Mouse (Mus musculus) liver, embryonic 15.5 days (tissue): ENCODE results near the gene Fut11. TPM values are rescaled to one million over a fixed set of nuclear protein-coding genes. Genes with fewer than 3 reads are reported as not detected.

Experiments used
- ATAC-seq: fragments of 200-750 bp; cut with Nextera tagmentation; 2 replicates; pipeline ENCODE4 v1.8.0; 2017; ENCODE audit warnings: moderate number of reproducible peaks, mild to moderate bottlenecking, moderate library complexity; ENCODE audit not compliant: insufficient read depth
- H3K27ac ChIP-seq: fragments of 300-500 bp; sonication (generic); replicated peaks from 2 replicates; pipeline ENCODE4 v1.5.1; 2015; ENCODE audit warnings: mild to moderate bottlenecking, inconsistent platforms
- H3K27me3 ChIP-seq: fragments of 300-500 bp; sonication (generic); 2 replicates; pipeline ENCODE4 v1.6.1; 2015; ENCODE audit warnings: mild to moderate bottlenecking, inconsistent platforms
- H3K36me3 ChIP-seq: fragments of 300-500 bp; sonication (generic); replicated peaks from 2 replicates; pipeline ENCODE4 v1.6.1; 2015; ENCODE audit warnings: moderate library complexity, mild to moderate bottlenecking, inconsistent platforms
- H3K4me1 ChIP-seq: fragments of 300-500 bp; sonication (generic); replicated peaks from 2 replicates; pipeline ENCODE4 v1.6.1; 2015; ENCODE audit warnings: inconsistent platforms
- H3K4me2 ChIP-seq: fragments of 300-500 bp; sonication (generic); 2 replicates; pipeline ENCODE4 v1.6.1; 2015; ENCODE audit warnings: moderate library complexity, mild to moderate bottlenecking, inconsistent platforms
- H3K4me3 ChIP-seq: fragments of 300-500 bp; sonication (generic); replicated peaks from 2 replicates; pipeline ENCODE4 v1.5.1; 2015; ENCODE audit warnings: mild to moderate bottlenecking, inconsistent platforms
- H3K9ac ChIP-seq: fragments of 300-500 bp; sonication (generic); 2 replicates; pipeline ENCODE4 v1.6.1; 2015; ENCODE audit warnings: moderate library complexity, mild to moderate bottlenecking, inconsistent platforms
- H3K9me3 ChIP-seq: fragments of 300-500 bp; sonication (generic); replicated peaks from 2 replicates; pipeline ENCODE4 v1.6.1; 2016; ENCODE audit warnings: inconsistent platforms
- WGBS: fragments of 180-500 bp; shearing (Covaris S2); methylation state at CpG from one replicate; pipeline ENCODE4 v1.1.7; 2015; ENCODE audit warnings: mixed read lengths; ENCODE audit not compliant: insufficient replicate concordance; 5-methylcytosine and 5-hydroxymethylcytosine counted together
- polyA plus RNA-seq: library from polyadenylated mRNA; unstranded; fragments of >200 nt; fragmentation: Nextera tagmentation; extraction: Ambion mirVana; gene quantifications from 2 replicates; pipeline ENCODE4 v1.2.1, GENCODE M21; 2015

Gene Fut11
- polyA plus RNA-seq, 1 experiment from 2014 or later: 6.3 TPM

- no peak overlapping the region for H3K4me2 ChIP-seq
- peaks cover 93% of the 10 kb centered on the region for H3K36me3 ChIP-seq
- ATAC-seq: 0 out of 2 replicates have a peak, but pooled peaks have one; percentile 12
- peaks cover 21% of the 10 kb centered on the region for H3K4me1 ChIP-seq
- H3K9me3 ChIP-seq: no peaks in the 10 kb centered on the region
- no peaks in the 10 kb centered on the region for H3K27me3 ChIP-seq
- H3K9ac ChIP-seq: no peak overlapping the region
- H3K27ac ChIP-seq: no peak overlapping the region
- WGBS: 78% methylated on average over 4 of the region's 4 CpGs
- no peak overlapping the region for H3K4me3 ChIP-seq
Measured at GRCm38 (mm10) chr14:20721371-20721770, 26.6 kb downstream of the Fut11 start.

- Histone ChIP-seq H3K9ac (no peak overlapping the region), H3K9me3 (no peaks in the 10 kb centered on the region), H3K27me3 (no peaks in the 10 kb centered on the region), H3K27ac (no peak overlapping the region), H3K4me2 (no peak overlapping the region), H3K36me3 (peaks cover 94% of the 10 kb centered on the region), H3K4me1 (peaks cover 21% of the 10 kb centered on the region), H3K4me3 (no peak overlapping the region)
- WGBS: 90% methylated on average over 12 of the region's 12 CpGs
- ATAC-seq: no peak
Measured at GRCm38 (mm10) chr14:20723006-20723405, 28.2 kb downstream of the Fut11 start.

- Histone ChIP-seq H3K4me3 (no peak overlapping the region), H3K9ac (no peak overlapping the region), H3K4me2 (no peak overlapping the region), H3K27ac (no peak overlapping the region), H3K36me3 (peaks cover 94% of the 10 kb centered on the region), H3K4me1 (peaks cover 26% of the 10 kb centered on the region), H3K9me3 (no peaks in the 10 kb centered on the region), H3K27me3 (no peaks in the 10 kb centered on the region)
- WGBS: 38% methylated on average over 5 of the region's 5 CpGs
- no peak for ATAC-seq
Measured at GRCm38 (mm10) chr14:20724043-20724442, 29.3 kb downstream of the Fut11 start.

- Histone ChIP-seq H3K9ac (peak overlapping the region; percentile 40; the same call in 1 of the 2 replicates), H3K4me3 (0 out of 2 replicates have a peak overlapping the region, but pooled peaks have one; percentile 4), H3K9me3 (no peaks in the 10 kb centered on the region), H3K27ac (peak overlapping the region; percentile 76), H3K36me3 (peaks cover 99% of the 10 kb centered on the region), H3K4me2 (peak overlapping the region; percentile 58), H3K27me3 (no peaks in the 10 kb centered on the region), H3K4me1 (peaks cover 36% of the 10 kb centered on the region)
- peak; percentile 65 for ATAC-seq
- WGBS: 21% methylated on average over 6 of the region's 6 CpGs
Measured at GRCm38 (mm10) chr14:20725660-20726339, 31.0 kb downstream of the Fut11 start.

GRCm38 (mm10) chr14:20729871-20730270 is 35.1 kb downstream of the Fut11 start:
- Histone ChIP-seq H3K4me1 (peaks cover 62% of the 10 kb centered on the region), H3K9me3 (no peaks in the 10 kb centered on the region), H3K27me3 (no peaks in the 10 kb centered on the region), H3K4me2 (no peak overlapping the region), H3K27ac (no peak overlapping the region), H3K4me3 (no peak overlapping the region), H3K36me3 (peaks cover 77% of the 10 kb centered on the region), H3K9ac (no peak overlapping the region)
- ATAC-seq: no peak
- 81% methylated on average over 9 of the region's 9 CpGs for WGBS

- Histone ChIP-seq H3K27me3 (no peaks in the 10 kb centered on the region), H3K36me3 (peaks cover 67% of the 10 kb centered on the region), H3K4me3 (no peak overlapping the region), H3K9me3 (no peaks in the 10 kb centered on the region), H3K4me2 (peak overlapping the region; percentile 88), H3K4me1 (peaks cover 62% of the 10 kb centered on the region), H3K27ac (no peak overlapping the region; the same call in 1 of the 2 replicates), H3K9ac (no peak overlapping the region)
- no peak for ATAC-seq
- 75% methylated on average over 9 of the region's 9 CpGs for WGBS
Measured at GRCm38 (mm10) chr14:20730853-20731602, 36.3 kb downstream of the Fut11 start.

- Histone ChIP-seq H3K9ac (peak overlapping the region; percentile 96), H3K36me3 (peaks cover 52% of the 10 kb centered on the region), H3K4me2 (peak overlapping the region; percentile 88), H3K4me1 (peaks cover 73% of the 10 kb centered on the region), H3K27ac (peak overlapping the region; percentile 90), H3K4me3 (peak overlapping the region; percentile 93), H3K27me3 (no peaks in the 10 kb centered on the region), H3K9me3 (no peaks in the 10 kb centered on the region)
- peak; percentile 13; the same call in 1 of the 2 replicates for ATAC-seq
- WGBS: 14% methylated on average over 12 of the region's 12 CpGs
Measured at GRCm38 (mm10) chr14:20733041-20733951, 38.5 kb downstream of the Fut11 start.

GRCm38 (mm10) chr14:20733952-20734774 is 39.4 kb downstream of the Fut11 start, which contains the start of gene Ndst2:
TSS of gene Ndst2 (minus strand) at chr14:20734562.
- H3K9ac ChIP-seq: peak within 1 kb of the TSS; percentile 96
- H3K36me3 ChIP-seq: peaks cover 44% of the 10 kb centered on the region
- H3K4me1 ChIP-seq: peaks cover 68% of the 10 kb centered on the region
- peak within 1 kb of the TSS; percentile 90 for H3K27ac ChIP-seq
- peak within 1 kb of the TSS; percentile 88 for H3K4me2 ChIP-seq
- H3K27me3 ChIP-seq: no peaks in the 10 kb centered on the region
- peak within 1 kb of the TSS; percentile 93 for H3K4me3 ChIP-seq
- WGBS: under 1% methylated on average over 70 of the region's 81 CpGs
- ATAC-seq: peak; percentile 97
- no peaks in the 10 kb centered on the region for H3K9me3 ChIP-seq

- H3K4me3 ChIP-seq: peak overlapping the region; percentile 93; the same call in 1 of the 2 replicates
- H3K4me2 ChIP-seq: peak overlapping the region; percentile 88
- H3K27me3 ChIP-seq: no peaks in the 10 kb centered on the region
- WGBS: 35% methylated on average over 2 of the region's 2 CpGs
- no peak for ATAC-seq
- H3K9ac ChIP-seq: 0 out of 2 replicates have a peak overlapping the region, but pooled peaks have one; percentile 10
- H3K4me1 ChIP-seq: peaks cover 65% of the 10 kb centered on the region
- peaks cover 35% of the 10 kb centered on the region for H3K36me3 ChIP-seq
- no peaks in the 10 kb centered on the region for H3K9me3 ChIP-seq
- H3K27ac ChIP-seq: peak overlapping the region; percentile 90
Measured at GRCm38 (mm10) chr14:20735052-20735451, 40.3 kb downstream of the Fut11 start.

- no peak for ATAC-seq
- H3K9me3 ChIP-seq: no peaks in the 10 kb centered on the region
- H3K4me3 ChIP-seq: no peak overlapping the region
- peaks cover 31% of the 10 kb centered on the region for H3K36me3 ChIP-seq
- 72% methylated on average over 13 of the region's 13 CpGs for WGBS
- no peak overlapping the region for H3K4me2 ChIP-seq
- H3K27me3 ChIP-seq: no peaks in the 10 kb centered on the region
- peaks cover 56% of the 10 kb centered on the region for H3K4me1 ChIP-seq
- no peak overlapping the region; the same call in 1 of the 2 replicates for H3K27ac ChIP-seq
- no peak overlapping the region for H3K9ac ChIP-seq
Measured at GRCm38 (mm10) chr14:20735892-20736390, 41.2 kb downstream of the Fut11 start.
